Mouse (Mus musculus): ENCODE measurements around the gene Col12a1.

Col12a1 gene

GRCm38 (mm10) chr9:79718481-79719370 lies at the start of gene Col12a1:
Gene Col12a1 (minus strand): TSS chr9:79718831.
- peak; percentile 38 for DNase-seq (ENCODE audit: low spot score)

- DNase-seq (ENCODE audit: low spot score), result no peak
Observed at GRCm38 (mm10) chr9:79766991-79767545, 48.4 kb upstream of the Col12a1 start.

GRCm38 (mm10) chr9:79765329-79765728 lies 46.7 kb upstream of the Col12a1 start:
- DNase-seq (ENCODE audit: low spot score), result no peak

DNA sequence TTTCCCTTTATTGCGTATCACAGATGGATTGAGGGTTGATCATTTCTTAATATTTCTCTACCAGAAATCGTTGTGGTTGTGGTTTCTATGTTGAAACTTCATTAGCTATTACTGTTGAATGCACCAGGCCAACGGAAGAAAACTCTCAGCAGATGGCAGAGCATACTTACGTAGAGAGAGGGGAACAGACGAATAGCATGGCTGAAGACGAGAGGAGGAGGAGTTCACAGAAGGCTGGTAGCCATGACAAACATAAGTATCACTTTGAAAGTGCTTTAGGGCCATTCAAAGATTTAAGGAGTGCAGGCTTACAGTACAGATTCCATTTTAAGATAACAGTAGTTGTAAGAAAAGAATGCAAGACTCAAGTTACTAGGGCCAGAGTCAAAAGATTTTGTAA lies 43.9 kb upstream of the Col12a1 start:
- no peak for DNase-seq (ENCODE audit: low spot score)

GRCm38 (mm10) chr9:79760076-79760475 lies 41.4 kb upstream of the Col12a1 start:
- no peak for DNase-seq (ENCODE audit: low spot score)

- DNase-seq (ENCODE audit: low spot score), result peak; percentile 77
Observed at GRCm38 (mm10) chr9:79759385-79760005, 40.9 kb upstream of the Col12a1 start, which contains the start of gene Cox7a2. Gene Cox7a2 (minus strand): TSS chr9:79759878.

DNA sequence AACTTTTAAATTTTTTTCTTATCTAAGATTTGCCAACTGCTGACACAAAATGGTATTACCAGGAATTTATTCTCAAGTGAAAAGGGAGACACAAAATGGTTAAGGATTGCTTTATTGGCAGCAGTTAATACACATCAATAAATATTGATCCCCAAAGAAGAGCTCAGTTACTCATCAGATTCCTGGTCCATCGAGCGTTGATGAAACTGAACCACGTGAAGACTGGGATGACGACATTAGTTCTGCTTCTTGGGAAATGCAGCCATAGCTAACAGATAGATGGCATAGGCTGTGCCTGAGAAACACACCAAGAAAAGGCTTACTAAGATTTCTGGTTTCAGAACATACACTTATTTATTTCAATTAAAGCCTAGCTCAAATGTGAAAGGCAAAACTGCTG lies 36.7 kb upstream of the Col12a1 start:
- DNase-seq (ENCODE audit: low spot score), result no peak

GRCm38 (mm10) chr9:79751846-79752245 lies 33.2 kb upstream of the Col12a1 start:
- DNase-seq (ENCODE audit: low spot score), result no peak

DNA sequence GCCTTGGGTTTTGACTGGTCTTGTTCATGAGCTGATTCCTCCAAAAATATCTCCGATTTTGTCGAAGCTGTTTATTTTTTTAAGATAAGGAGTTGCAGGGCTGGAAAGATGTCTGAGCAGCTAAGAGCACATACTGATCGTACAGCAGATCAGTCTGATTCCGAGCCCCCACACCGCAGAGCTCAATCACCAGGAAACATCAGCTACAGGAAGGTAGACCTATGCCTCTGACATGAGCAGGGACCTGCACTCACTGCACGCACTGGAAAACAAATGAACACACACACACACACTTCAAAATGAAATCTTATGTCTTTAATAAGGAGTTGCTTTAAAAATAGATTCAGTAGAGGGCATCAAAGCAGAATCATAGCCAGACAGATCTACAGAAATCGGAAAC lies 32.1 kb upstream of the Col12a1 start:
- no peak for DNase-seq (ENCODE audit: low spot score)

- DNase-seq (ENCODE audit: low spot score), result no peak
Observed at GRCm38 (mm10) chr9:79745036-79745435, 26.4 kb upstream of the Col12a1 start.

DNA sequence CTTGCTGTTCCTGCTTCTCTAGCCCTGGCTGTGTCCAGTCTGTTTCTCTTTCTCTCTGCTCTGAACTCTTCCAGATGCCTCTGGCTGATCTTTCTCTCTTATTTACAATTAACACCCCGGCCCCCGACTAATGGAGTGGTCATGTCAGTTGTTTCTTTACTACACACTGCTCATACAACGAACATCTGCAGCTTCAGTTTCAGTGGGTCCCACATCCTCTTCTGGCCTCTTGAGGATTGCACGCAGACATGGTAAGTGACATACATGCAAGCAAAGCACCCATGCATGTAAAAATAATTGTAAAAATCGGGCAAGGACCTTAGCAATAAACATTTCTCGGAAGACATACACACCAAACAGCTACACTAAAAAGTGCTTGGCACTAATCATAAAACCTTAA lies 17.0 kb upstream of the Col12a1 start:
- no peak for DNase-seq (ENCODE audit: low spot score)

- DNase-seq (ENCODE audit: low spot score), result no peak
Observed at GRCm38 (mm10) chr9:79730301-79730700, 11.7 kb upstream of the Col12a1 start.

- DNase-seq (ENCODE audit: low spot score), result no peak
Observed at GRCm38 (mm10) chr9:79723090-79723489, 4.5 kb upstream of the Col12a1 start.

GRCm38 (mm10) chr9:79721056-79721455 lies 2.4 kb upstream of the Col12a1 start:
- DNase-seq (ENCODE audit: low spot score), result no peak

GRCm38 (mm10) chr9:79720143-79720542 lies 1.5 kb upstream of the Col12a1 start:
- DNase-seq (ENCODE audit: low spot score), result no peak

- DNase-seq (ENCODE audit: low spot score), result no peak
Observed at GRCm38 (mm10) chr9:79719451-79719850, 820 bp upstream of the Col12a1 start.

DNA sequence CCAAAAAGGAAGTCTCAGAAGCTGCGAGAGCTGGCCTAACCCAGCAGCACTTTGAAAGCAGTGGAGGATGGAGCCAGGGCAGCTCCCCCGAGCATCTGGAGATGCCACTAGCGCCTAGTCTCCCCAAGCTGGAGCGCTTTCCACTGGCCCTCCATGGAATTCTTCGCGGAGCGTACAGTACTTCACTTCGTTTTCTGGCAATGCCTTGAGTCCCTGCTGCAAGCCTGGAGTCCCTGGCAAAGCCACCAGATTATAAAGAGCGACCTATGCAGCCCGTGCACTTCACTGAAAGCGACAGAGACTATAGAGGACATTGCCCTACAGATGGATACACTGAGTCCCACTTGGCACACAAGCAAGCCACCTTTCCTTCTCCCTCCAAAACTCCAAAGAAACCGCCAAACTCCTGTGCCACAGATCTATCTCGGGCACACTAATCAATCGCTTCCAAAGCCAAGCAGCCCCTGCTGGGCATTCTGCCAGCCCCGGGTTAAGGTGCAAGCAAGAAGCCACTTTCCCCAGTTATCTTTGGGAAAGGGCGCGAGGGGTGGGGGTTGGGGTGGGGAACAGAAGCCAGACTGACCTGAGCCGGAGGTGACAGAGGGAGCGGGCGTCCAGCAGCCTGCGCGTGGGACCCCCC lies 675 bp downstream of the Col12a1 start:
- DNase-seq (ENCODE audit: low spot score), result no peak

- peak; percentile 47 for DNase-seq (ENCODE audit: low spot score)
Observed at GRCm38 (mm10) chr9:79716909-79717835, 1.5 kb downstream of the Col12a1 start.

GRCm38 (mm10) chr9:79716496-79716895 lies 2.1 kb downstream of the Col12a1 start:
- no peak for DNase-seq (ENCODE audit: low spot score)

- peak; percentile 39 for DNase-seq (ENCODE audit: low spot score)
Observed at GRCm38 (mm10) chr9:79714471-79715045, 4.1 kb downstream of the Col12a1 start.

Data from urinary bladder, postnatal 10 days (tissue).